Mouse (Mus musculus): ENCODE measurements around the gene Gja10. TPM values are rescaled to one million over a fixed set of nuclear protein-coding genes. Genes with fewer than 3 reads are reported as not detected.

Gja10 gene
- polyA plus RNA-seq, 1 experiment from 2014 or later = not detected

- ATAC-seq (replicated peaks; ENCODE audit: insufficient number of reproducible peaks, low FRiP score, low TSS enrichment, low read depth) (no peak), DNase-seq (ENCODE audit: low spot score) (no peak)
- H3K27me3 ChIP-seq (ENCODE audit: control insufficient read depth, insufficient read depth, low read length) = no peaks in the 10 kb centered on the region
- H3K27ac ChIP-seq (replicated peaks; ENCODE audit: low read depth, low read length) = no peak overlapping the region
- H3K9ac ChIP-seq (replicated peaks; ENCODE audit: low read length) = no peak overlapping the region
- H3K4me1 ChIP-seq (ENCODE audit: control insufficient read depth, insufficient read depth, low read length) = no peaks in the 10 kb centered on the region
- H3K9me3 ChIP-seq (replicated peaks; ENCODE audit: control insufficient read depth, low read length) = no peaks in the 10 kb centered on the region
- no peak overlapping the region for H3K4me3 ChIP-seq (ENCODE audit: low read depth, low read length)
- whole genome bisulfite sequencing = 71% methylated on average over 6 of the region's 6 CpGs
- no peak overlapping the region for H3K4me2 ChIP-seq (ENCODE audit: low read depth, low read length)
- peaks cover 3% of the 10 kb centered on the region; the same call in 1 of the 2 replicates for H3K36me3 ChIP-seq (replicated peaks; ENCODE audit: control insufficient read depth, insufficient read depth, low read depth, low read length)
Measured at GRCm38 (mm10) chr4:32584181-32584580, 18.4 kb downstream of the Gja10 start.

- DNase-seq (ENCODE audit: low spot score) (no peak), ATAC-seq (replicated peaks; ENCODE audit: insufficient number of reproducible peaks, low FRiP score, low TSS enrichment, low read depth) (no peak)
- Histone ChIP-seq H3K27ac (replicated peaks; ENCODE audit: low read depth, low read length) (no peak overlapping the region), H3K27me3 (ENCODE audit: control insufficient read depth, insufficient read depth, low read length) (no peaks in the 10 kb centered on the region), H3K9ac (replicated peaks; ENCODE audit: low read length) (no peak overlapping the region), H3K36me3 (replicated peaks; ENCODE audit: control insufficient read depth, insufficient read depth, low read depth, low read length) (peaks cover 3% of the 10 kb centered on the region; the same call in 1 of the 2 replicates), H3K4me1 (ENCODE audit: control insufficient read depth, insufficient read depth, low read length) (0 out of 2 replicates have a peak, but pooled peaks cover 3% of the 10 kb centered on the region), H3K4me3 (ENCODE audit: low read depth, low read length) (no peak overlapping the region), H3K4me2 (ENCODE audit: low read depth, low read length) (no peak overlapping the region), H3K9me3 (replicated peaks; ENCODE audit: control insufficient read depth, low read length) (no peaks in the 10 kb centered on the region)
- 80% methylated on average over 8 of the region's 8 CpGs for WGBS
Measured at GRCm38 (mm10) chr4:32579850-32580249, 22.7 kb downstream of the Gja10 start.

DNA sequence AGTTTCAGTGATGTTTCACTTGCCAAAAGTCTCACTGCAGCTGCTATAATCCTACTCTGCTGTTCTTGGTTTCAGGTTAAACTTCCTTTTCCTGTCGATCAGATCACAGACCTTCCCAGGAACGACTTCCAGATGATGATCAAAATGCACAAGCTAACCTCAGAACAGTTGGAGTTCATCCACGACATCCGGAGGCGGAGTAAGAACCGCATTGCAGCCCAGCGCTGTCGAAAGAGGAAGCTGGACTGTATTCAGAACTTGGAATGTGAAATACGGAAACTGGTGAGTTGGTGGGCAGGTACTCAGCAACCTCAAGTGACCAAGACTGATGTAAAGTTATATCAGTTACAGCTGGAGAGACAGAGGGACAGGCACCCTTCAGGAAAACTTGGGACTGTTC is 27.4 kb downstream of the Gja10 start:
- no peak overlapping the region for H3K4me2 ChIP-seq (ENCODE audit: low read depth, low read length)
- no peaks in the 10 kb centered on the region for H3K27me3 ChIP-seq (ENCODE audit: control insufficient read depth, insufficient read depth, low read length)
- no peak overlapping the region for H3K9ac ChIP-seq (replicated peaks; ENCODE audit: low read length)
- WGBS = 36% methylated on average over 9 of the region's 9 CpGs
- peaks cover under 1% of the 10 kb centered on the region for H3K36me3 ChIP-seq (replicated peaks; ENCODE audit: control insufficient read depth, insufficient read depth, low read depth, low read length)
- DNase-seq (ENCODE audit: low spot score) (peak; percentile 69), ATAC-seq (replicated peaks; ENCODE audit: insufficient number of reproducible peaks, low FRiP score, low TSS enrichment, low read depth) (no peak)
- H3K4me1 ChIP-seq (ENCODE audit: control insufficient read depth, insufficient read depth, low read length) = peaks cover 6% of the 10 kb centered on the region; the same call in 1 of the 2 replicates
- H3K9me3 ChIP-seq (replicated peaks; ENCODE audit: control insufficient read depth, low read length) = no peaks in the 10 kb centered on the region
- no peak overlapping the region for H3K27ac ChIP-seq (replicated peaks; ENCODE audit: low read depth, low read length)
- no peak overlapping the region for H3K4me3 ChIP-seq (ENCODE audit: low read depth, low read length)

DNA sequence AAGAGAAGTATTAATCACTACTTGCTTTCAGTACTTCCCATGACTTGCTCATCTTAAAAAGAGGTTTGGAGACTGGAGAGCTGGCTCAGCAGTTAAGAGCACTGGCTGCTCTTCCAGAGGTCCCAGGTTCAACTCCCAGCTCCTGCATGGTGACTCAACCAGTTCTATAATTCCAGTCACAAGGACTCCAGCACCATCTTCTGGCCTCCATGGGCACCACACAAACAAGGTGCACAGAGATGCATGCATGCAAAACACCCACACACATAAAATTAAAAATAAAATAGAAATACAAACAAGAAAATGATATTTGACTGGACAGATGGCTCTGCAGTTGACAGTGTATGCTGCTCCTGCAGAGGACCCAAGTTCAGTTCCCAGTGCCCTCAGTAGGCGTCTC is 28.0 kb downstream of the Gja10 start:
- H3K27me3 ChIP-seq (ENCODE audit: control insufficient read depth, insufficient read depth, low read length) = no peaks in the 10 kb centered on the region
- 84% methylated on average over 1 of the region's 1 CpGs for WGBS

DNA sequence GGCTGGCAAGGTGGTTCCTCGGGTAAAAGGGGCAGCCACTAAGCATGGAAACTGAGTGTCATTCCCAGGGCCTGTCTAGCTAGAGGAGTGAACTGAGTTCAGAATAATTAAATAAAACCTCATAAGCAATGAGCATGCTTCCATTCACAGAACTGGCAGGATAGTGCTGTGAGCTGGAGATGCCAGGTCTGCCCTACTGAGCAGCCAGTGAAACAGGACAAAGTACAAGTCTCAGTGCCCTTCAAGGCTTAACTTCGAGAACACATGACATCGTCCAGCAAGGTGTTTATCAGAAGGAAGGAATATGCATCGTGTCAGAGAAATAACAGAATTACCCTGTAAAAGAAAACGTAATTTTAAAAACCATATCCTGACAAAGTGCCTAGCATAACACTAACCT is 29.0 kb downstream of the Gja10 start:
- Histone ChIP-seq H3K4me1 (ENCODE audit: control insufficient read depth, insufficient read depth, low read length) (peaks cover 6% of the 10 kb centered on the region; the same call in 1 of the 2 replicates), H3K9ac (replicated peaks; ENCODE audit: low read length) (no peak overlapping the region), H3K27ac (replicated peaks; ENCODE audit: low read depth, low read length) (no peak overlapping the region), H3K4me2 (ENCODE audit: low read depth, low read length) (no peak overlapping the region), H3K36me3 (replicated peaks; ENCODE audit: control insufficient read depth, insufficient read depth, low read depth, low read length) (no peaks in the 10 kb centered on the region; the same call in 1 of the 2 replicates), H3K27me3 (ENCODE audit: control insufficient read depth, insufficient read depth, low read length) (no peaks in the 10 kb centered on the region), H3K4me3 (ENCODE audit: low read depth, low read length) (no peak overlapping the region), H3K9me3 (replicated peaks; ENCODE audit: control insufficient read depth, low read length) (no peaks in the 10 kb centered on the region)
- 92% methylated on average over 5 of the region's 5 CpGs for WGBS
- ATAC-seq (replicated peaks; ENCODE audit: insufficient number of reproducible peaks, low FRiP score, low TSS enrichment, low read depth) (no peak), DNase-seq (ENCODE audit: low spot score) (no peak)

More for the DNA sequence above, 28.0 kb downstream of the Gja10 start:
- H3K4me2 ChIP-seq (ENCODE audit: low read depth, low read length) = no peak overlapping the region
- no peak overlapping the region for H3K27ac ChIP-seq (replicated peaks; ENCODE audit: low read depth, low read length)
- DNase-seq (ENCODE audit: low spot score) = no peak
- no peak overlapping the region for H3K9ac ChIP-seq (replicated peaks; ENCODE audit: low read length)
- no peak overlapping the region for H3K4me3 ChIP-seq (ENCODE audit: low read depth, low read length)
- no peaks in the 10 kb centered on the region for H3K9me3 ChIP-seq (replicated peaks; ENCODE audit: control insufficient read depth, low read length)
- H3K36me3 ChIP-seq (replicated peaks; ENCODE audit: control insufficient read depth, insufficient read depth, low read depth, low read length) = no peaks in the 10 kb centered on the region; the same call in 1 of the 2 replicates
- peaks cover 6% of the 10 kb centered on the region; the same call in 1 of the 2 replicates for H3K4me1 ChIP-seq (ENCODE audit: control insufficient read depth, insufficient read depth, low read length)
- no peak for ATAC-seq (replicated peaks; ENCODE audit: insufficient number of reproducible peaks, low FRiP score, low TSS enrichment, low read depth)

GRCm38 (mm10) chr4:32572118-32572517 is 30.4 kb downstream of the Gja10 start:
- no peak overlapping the region for H3K27ac ChIP-seq (replicated peaks; ENCODE audit: low read depth, low read length)
- no peaks in the 10 kb centered on the region; the same call in 1 of the 2 replicates for H3K36me3 ChIP-seq (replicated peaks; ENCODE audit: control insufficient read depth, insufficient read depth, low read depth, low read length)
- H3K4me2 ChIP-seq (ENCODE audit: low read depth, low read length) = no peak overlapping the region
- H3K4me3 ChIP-seq (ENCODE audit: low read depth, low read length) = no peak overlapping the region
- no peaks in the 10 kb centered on the region for H3K9me3 ChIP-seq (replicated peaks; ENCODE audit: control insufficient read depth, low read length)
- no peaks in the 10 kb centered on the region for H3K27me3 ChIP-seq (ENCODE audit: control insufficient read depth, insufficient read depth, low read length)
- peak; percentile 84 for ATAC-seq (replicated peaks; ENCODE audit: insufficient number of reproducible peaks, low FRiP score, low TSS enrichment, low read depth)
- WGBS = 44% methylated on average over 1 of the region's 1 CpGs
- peak; percentile 74 for DNase-seq (ENCODE audit: low spot score)
- H3K9ac ChIP-seq (replicated peaks; ENCODE audit: low read length) = no peak overlapping the region
- peaks cover 6% of the 10 kb centered on the region; the same call in 1 of the 2 replicates for H3K4me1 ChIP-seq (ENCODE audit: control insufficient read depth, insufficient read depth, low read length)

GRCm38 (mm10) chr4:32571441-32571840 is 31.1 kb downstream of the Gja10 start:
- H3K27ac ChIP-seq (replicated peaks; ENCODE audit: low read depth, low read length) = no peak overlapping the region
- H3K4me2 ChIP-seq (ENCODE audit: low read depth, low read length) = no peak overlapping the region
- H3K9me3 ChIP-seq (replicated peaks; ENCODE audit: control insufficient read depth, low read length) = no peaks in the 10 kb centered on the region
- H3K4me3 ChIP-seq (ENCODE audit: low read depth, low read length) = no peak overlapping the region
- ATAC-seq (replicated peaks; ENCODE audit: insufficient number of reproducible peaks, low FRiP score, low TSS enrichment, low read depth) (no peak), DNase-seq (ENCODE audit: low spot score) (no peak)
- peaks cover 6% of the 10 kb centered on the region; the same call in 1 of the 2 replicates for H3K4me1 ChIP-seq (ENCODE audit: control insufficient read depth, insufficient read depth, low read length)
- no peaks in the 10 kb centered on the region; the same call in 1 of the 2 replicates for H3K36me3 ChIP-seq (replicated peaks; ENCODE audit: control insufficient read depth, insufficient read depth, low read depth, low read length)
- H3K27me3 ChIP-seq (ENCODE audit: control insufficient read depth, insufficient read depth, low read length) = no peaks in the 10 kb centered on the region
- 70% methylated on average over 3 of the region's 3 CpGs for WGBS
- H3K9ac ChIP-seq (replicated peaks; ENCODE audit: low read length) = no peak overlapping the region

- Histone ChIP-seq H3K9me3 (replicated peaks; ENCODE audit: control insufficient read depth, low read length) (no peaks in the 10 kb centered on the region), H3K4me1 (ENCODE audit: control insufficient read depth, insufficient read depth, low read length) (peaks cover 6% of the 10 kb centered on the region; the same call in 1 of the 2 replicates), H3K27me3 (ENCODE audit: control insufficient read depth, insufficient read depth, low read length) (no peaks in the 10 kb centered on the region), H3K36me3 (replicated peaks; ENCODE audit: control insufficient read depth, insufficient read depth, low read depth, low read length) (no peaks in the 10 kb centered on the region; the same call in 1 of the 2 replicates), H3K4me2 (ENCODE audit: low read depth, low read length) (no peak overlapping the region), H3K27ac (replicated peaks; ENCODE audit: low read depth, low read length) (no peak overlapping the region), H3K4me3 (ENCODE audit: low read depth, low read length) (no peak overlapping the region), H3K9ac (replicated peaks; ENCODE audit: low read length) (no peak overlapping the region)
- ATAC-seq (replicated peaks; ENCODE audit: insufficient number of reproducible peaks, low FRiP score, low TSS enrichment, low read depth) (no peak), DNase-seq (ENCODE audit: low spot score) (no peak)
- WGBS = 75% methylated on average over 8 of the region's 8 CpGs
Measured at GRCm38 (mm10) chr4:32570939-32571317, 31.6 kb downstream of the Gja10 start.

Measured in embryonic facial prominence, embryonic 11.5 days (tissue).